Mouse (Mus musculus) heart, embryonic 10.5 days (tissue): ENCODE results near the gene Atg9a. TPM values are rescaled to one million over a fixed set of nuclear protein-coding genes. Genes with fewer than 3 reads are reported as not detected.

Source experiments
- DNase-seq: peaks from one replicate; pipeline ENCODE4 v3.0.0-alpha.2; 2017; ENCODE audit warnings: low spot score
- H3K27ac ChIP-seq: fragments of 300-500 bp; sonication (generic); 2 replicates; pipeline ENCODE4 v1.5.1; 2016; ENCODE audit warnings: mild to moderate bottlenecking
- H3K27me3 ChIP-seq: fragments of 300-500 bp; sonication (generic); 2 replicates; pipeline ENCODE4 v1.6.1; 2016; ENCODE audit warnings: mild to moderate bottlenecking; ENCODE audit not compliant: poor library complexity, insufficient read depth, severe bottlenecking
- H3K36me3 ChIP-seq: fragments of 300-500 bp; sonication (generic); 2 replicates; pipeline ENCODE4 v1.6.1; 2016; ENCODE audit warnings: mild to moderate bottlenecking, moderate library complexity
- H3K4me1 ChIP-seq: fragments of 300-500 bp; sonication (generic); 2 replicates; pipeline ENCODE4 v1.6.1; 2016; ENCODE audit warnings: mild to moderate bottlenecking
- H3K4me3 ChIP-seq: fragments of 300-500 bp; sonication (generic); 2 replicates; pipeline ENCODE4 v1.5.1; 2016; ENCODE audit warnings: mild to moderate bottlenecking, moderate library complexity
- H3K9me3 ChIP-seq: fragments of 300-500 bp; sonication (generic); 2 replicates; pipeline ENCODE4 v1.6.1; 2016; ENCODE audit warnings: mild to moderate bottlenecking, moderate library complexity
- WGBS: fragments of 180-500 bp; shearing (Covaris S2); methylation state at CpG from one replicate; pipeline ENCODE4 v1.1.7; 2016; 5-methylcytosine and 5-hydroxymethylcytosine counted together
- polyA plus RNA-seq: library from polyadenylated mRNA; unstranded; fragments of >200 nt; fragmentation: Nextera tagmentation; extraction: Ambion mirVana; gene quantifications from 2 replicates; pipeline ENCODE4 v1.2.1, GENCODE M21; 2016

Gene Atg9a
- polyA plus RNA-seq, 1 experiment from 2014 or later: 27.5 TPM

DNA sequence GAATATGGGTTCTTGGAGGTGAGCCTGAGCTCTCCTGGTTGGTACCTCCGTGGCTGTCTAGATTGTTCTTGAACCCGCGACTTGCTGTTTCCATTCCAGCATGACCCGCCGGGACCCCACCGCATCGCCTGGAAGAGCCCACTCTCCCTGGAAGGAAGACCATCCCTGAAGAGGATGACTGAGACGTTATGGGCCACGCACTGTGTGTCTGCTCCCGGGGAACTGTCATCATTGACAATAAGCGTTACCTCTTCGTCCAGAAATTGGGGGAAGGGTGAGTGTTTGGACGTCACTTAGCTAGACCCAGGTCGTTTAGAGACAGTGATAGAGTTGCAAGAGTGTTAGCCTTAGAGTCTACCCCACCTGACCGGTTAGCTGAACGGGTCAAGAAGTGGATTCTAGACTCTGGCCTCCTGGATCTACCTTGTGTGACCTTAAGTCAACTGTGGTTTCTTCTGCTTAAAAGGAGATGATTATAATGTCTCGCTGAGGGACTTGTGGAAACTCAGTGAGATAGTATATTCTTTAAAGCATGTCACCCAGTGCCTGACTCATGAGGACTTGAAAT is 19.2 kb upstream of the Atg9a start:
- Histone ChIP-seq H3K27me3 (peaks cover 23% of the 10 kb centered on the region; the same call in 1 of the 2 replicates), H3K4me1 (peaks cover 37% of the 10 kb centered on the region), H3K9me3 (no peaks in the 10 kb centered on the region), H3K36me3 (peaks cover 46% of the 10 kb centered on the region), H3K4me3 (peak overlapping the region; percentile 97), H3K27ac (peak overlapping the region; percentile 94)
- WGBS: 10% methylated on average over 17 of the region's 17 CpGs
- no peak for DNase-seq

DNA sequence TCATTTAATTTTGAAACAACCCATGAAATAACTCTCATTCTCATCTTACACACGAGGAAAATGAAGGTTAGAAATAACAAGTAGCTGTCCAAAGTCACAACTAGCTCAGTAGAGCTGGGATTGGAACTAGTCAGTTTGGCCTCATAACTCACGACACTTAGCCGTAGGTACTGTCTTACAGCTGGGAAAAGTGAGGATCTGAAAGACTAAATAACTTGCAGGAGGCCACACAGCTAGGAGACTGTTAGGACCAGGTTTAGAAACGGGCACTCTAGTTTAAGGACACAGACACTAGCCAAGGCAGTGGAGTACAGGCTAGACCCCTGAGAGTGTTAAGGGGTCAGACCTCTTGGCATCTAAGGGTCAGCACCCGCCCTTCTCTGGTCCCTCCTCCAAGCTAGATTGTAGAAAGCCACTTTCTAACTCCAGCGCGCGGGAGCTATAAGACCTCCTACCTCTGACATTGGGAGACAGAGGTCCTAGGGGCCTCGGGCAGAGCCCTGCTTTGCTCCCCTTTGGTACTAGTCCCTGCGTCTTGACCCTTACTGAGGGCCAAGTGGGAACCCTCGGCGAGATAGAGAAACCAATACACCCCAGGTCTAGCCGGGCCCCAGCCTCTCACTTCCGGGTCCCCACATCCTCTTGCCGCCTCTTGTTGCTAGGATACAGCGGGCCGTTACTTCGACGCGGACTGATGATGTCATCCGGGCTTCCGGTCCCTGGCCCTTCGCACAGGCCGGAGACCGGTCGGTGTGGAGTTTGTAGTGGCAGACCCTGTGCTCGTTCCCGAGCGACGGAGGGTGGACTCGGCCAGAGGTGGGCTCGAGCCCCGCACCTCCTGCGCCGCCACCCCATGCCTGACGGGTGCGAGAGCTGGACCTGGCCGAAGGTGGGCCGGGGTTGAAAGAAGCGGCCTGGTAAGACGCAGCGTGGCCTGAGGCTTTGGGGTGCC is 18.4 kb upstream of the Atg9a start, which contains the start of the genes Glb1l and Stk16:
Gene Glb1l (minus strand): TSS at position 678 of the 952 bp plus-strand sequence.
Gene Stk16 (plus strand): TSS at position 703 of the 952 bp plus-strand sequence.
- H3K27ac ChIP-seq: peak within 1 kb of the TSS; percentile 94
- peak within 1 kb of the TSS; percentile 97 for H3K4me3 ChIP-seq
- H3K9me3 ChIP-seq: no peaks in the 10 kb centered on the region
- DNase-seq: peak; percentile 97
- WGBS: 6% methylated on average over 42 of the region's 42 CpGs
- peaks cover 18% of the 10 kb centered on the region; the same call in 1 of the 2 replicates for H3K27me3 ChIP-seq
- peaks cover 38% of the 10 kb centered on the region for H3K36me3 ChIP-seq
- H3K4me1 ChIP-seq: peaks cover 37% of the 10 kb centered on the region

DNA sequence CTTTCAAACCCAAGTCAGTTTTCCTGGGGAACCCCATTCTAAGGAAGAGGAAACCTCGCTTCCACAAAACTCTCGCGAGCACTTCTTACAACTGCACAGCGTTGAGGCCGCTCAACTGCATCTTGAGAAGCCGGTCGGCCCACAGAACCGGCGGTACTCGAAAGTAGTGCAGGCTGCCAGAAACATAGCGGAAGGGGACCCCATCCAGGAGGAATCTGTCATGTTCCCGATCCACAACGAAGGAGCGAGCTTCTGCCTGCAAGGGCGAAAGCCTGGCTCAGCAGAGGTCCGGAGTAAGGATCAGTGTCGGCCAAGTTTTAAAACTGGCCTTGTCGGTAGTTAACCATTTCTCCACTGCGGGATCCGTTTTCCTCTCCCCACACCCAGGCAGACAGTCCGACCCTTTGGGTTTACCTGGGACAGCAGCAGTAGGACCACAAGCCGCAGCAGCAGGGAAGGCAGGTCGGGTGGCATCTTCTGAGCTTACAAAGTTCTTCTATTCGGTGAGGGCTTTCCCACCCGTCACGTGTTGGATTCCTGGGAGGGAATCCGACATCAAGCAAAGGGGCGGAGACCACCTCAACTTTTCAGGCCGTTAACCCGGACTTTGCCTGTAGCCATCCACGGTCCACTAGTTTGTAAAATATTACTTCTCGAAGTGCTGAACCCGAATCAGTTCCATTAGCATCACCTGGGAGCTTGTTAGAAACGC is 17.1 kb upstream of the Atg9a start:
- Histone ChIP-seq H3K4me3 (peak overlapping the region; percentile 55), H3K4me1 (peaks cover 37% of the 10 kb centered on the region), H3K36me3 (peaks cover 25% of the 10 kb centered on the region), H3K27ac (peak overlapping the region; percentile 57; the same call in 1 of the 2 replicates), H3K27me3 (peaks cover 18% of the 10 kb centered on the region; the same call in 1 of the 2 replicates), H3K9me3 (no peaks in the 10 kb centered on the region)
- DNase-seq: no peak
- WGBS: 12% methylated on average over 34 of the region's 34 CpGs

DNA sequence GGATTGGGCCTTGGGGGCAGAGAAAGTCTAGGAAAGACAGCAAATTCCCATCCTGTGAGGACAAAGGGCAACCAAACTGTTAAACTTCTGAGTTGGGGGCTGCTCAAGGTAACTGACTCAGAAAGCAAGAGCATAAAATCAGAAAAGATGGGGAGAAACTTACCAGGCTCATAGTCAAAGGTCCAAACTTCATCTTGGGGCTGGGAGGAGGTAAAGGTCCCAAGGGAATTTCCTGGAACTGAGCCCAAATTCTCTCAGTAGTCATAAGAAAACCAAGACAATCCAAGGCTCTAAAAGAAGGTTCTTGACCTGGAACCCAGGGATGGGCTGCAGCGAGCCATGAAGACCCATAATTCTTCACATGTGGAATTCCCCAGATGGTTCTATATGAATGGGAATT is 9.2 kb upstream of the Atg9a start:
- H3K9me3 ChIP-seq: no peaks in the 10 kb centered on the region
- no peaks in the 10 kb centered on the region for H3K4me1 ChIP-seq
- DNase-seq: no peak
- no peak overlapping the region for H3K27ac ChIP-seq
- no peaks in the 10 kb centered on the region for H3K27me3 ChIP-seq
- WGBS: 87% methylated on average over 1 of the region's 1 CpGs
- H3K4me3 ChIP-seq: no peak overlapping the region
- H3K36me3 ChIP-seq: peaks cover 37% of the 10 kb centered on the region

DNA sequence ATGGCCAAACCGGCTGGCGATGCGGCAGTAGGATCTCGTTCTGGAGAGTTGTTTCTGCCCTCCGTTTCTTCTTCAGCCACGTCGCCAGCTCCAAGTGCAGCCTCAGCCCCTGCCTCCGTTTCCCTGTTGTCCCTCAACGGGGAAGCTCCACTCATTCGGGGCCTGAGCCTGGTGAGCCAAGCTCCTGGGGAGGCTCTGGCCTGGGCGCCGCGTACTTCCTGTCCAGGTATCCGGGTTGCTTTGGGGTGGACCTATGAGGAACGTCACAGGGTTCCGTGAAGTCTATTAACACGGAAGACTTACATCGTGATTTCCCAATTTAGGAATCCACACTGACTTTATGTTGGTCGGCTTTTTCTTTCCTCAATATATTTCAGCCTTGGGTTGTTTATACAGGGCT is 456 bp upstream of the Atg9a start:
- no peak for DNase-seq
- no peaks in the 10 kb centered on the region for H3K27me3 ChIP-seq
- H3K4me3 ChIP-seq: peak overlapping the region; percentile 82
- peaks cover 48% of the 10 kb centered on the region for H3K36me3 ChIP-seq
- H3K9me3 ChIP-seq: no peaks in the 10 kb centered on the region
- under 1% methylated on average over 19 of the region's 19 CpGs for WGBS
- H3K27ac ChIP-seq: peak overlapping the region; percentile 93
- H3K4me1 ChIP-seq: peaks cover 22% of the 10 kb centered on the region

DNA sequence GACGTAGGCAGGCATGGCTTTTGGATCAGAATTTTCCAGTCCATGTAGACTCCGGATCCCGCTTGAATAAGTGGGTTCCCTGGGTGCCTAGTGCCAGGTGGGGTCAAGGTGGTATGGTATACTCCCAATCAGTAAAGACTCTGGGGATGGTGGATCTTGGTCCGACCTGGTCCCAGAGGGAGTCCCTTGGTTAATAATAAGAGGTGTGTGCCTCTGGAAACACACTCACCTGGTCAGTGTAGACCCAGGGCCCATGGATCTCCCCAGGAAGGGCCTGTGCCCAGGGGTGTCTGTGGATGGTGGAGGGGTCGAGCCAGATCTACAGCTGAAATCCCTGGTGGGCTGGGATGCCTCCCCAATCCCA is 756 bp downstream of the Atg9a start:
- WGBS: 38% methylated on average over 5 of the region's 5 CpGs
- peak overlapping the region; percentile 93 for H3K27ac ChIP-seq

GRCm38 (mm10) chr1:75190577-75190976 is 1.4 kb downstream of the Atg9a start:
- H3K9me3 ChIP-seq: no peaks in the 10 kb centered on the region
- peak overlapping the region; percentile 82; the same call in 1 of the 2 replicates for H3K4me3 ChIP-seq
- peaks cover 49% of the 10 kb centered on the region for H3K36me3 ChIP-seq
- H3K4me1 ChIP-seq: peaks cover 22% of the 10 kb centered on the region
- DNase-seq: no peak
- WGBS: 43% methylated on average over 2 of the region's 2 CpGs
- H3K27me3 ChIP-seq: no peaks in the 10 kb centered on the region
- H3K27ac ChIP-seq: 0 out of 2 replicates have a peak overlapping the region, but pooled peaks have one; percentile 93

More for the DNA sequence above, 756 bp downstream of the Atg9a start:
- no peaks in the 10 kb centered on the region for H3K9me3 ChIP-seq
- no peaks in the 10 kb centered on the region for H3K27me3 ChIP-seq
- H3K4me3 ChIP-seq: peak overlapping the region; percentile 82
- no peak for DNase-seq
- H3K4me1 ChIP-seq: peaks cover 22% of the 10 kb centered on the region
- H3K36me3 ChIP-seq: peaks cover 49% of the 10 kb centered on the region

GRCm38 (mm10) chr1:75187914-75188483 is 4.0 kb downstream of the Atg9a start:
- H3K27me3 ChIP-seq: no peaks in the 10 kb centered on the region
- 77% methylated on average over 2 of the region's 2 CpGs for WGBS
- no peak overlapping the region for H3K27ac ChIP-seq
- H3K4me3 ChIP-seq: no peak overlapping the region
- no peaks in the 10 kb centered on the region for H3K9me3 ChIP-seq
- peaks cover 62% of the 10 kb centered on the region for H3K36me3 ChIP-seq
- no peak for DNase-seq
- H3K4me1 ChIP-seq: peaks cover 16% of the 10 kb centered on the region

DNA sequence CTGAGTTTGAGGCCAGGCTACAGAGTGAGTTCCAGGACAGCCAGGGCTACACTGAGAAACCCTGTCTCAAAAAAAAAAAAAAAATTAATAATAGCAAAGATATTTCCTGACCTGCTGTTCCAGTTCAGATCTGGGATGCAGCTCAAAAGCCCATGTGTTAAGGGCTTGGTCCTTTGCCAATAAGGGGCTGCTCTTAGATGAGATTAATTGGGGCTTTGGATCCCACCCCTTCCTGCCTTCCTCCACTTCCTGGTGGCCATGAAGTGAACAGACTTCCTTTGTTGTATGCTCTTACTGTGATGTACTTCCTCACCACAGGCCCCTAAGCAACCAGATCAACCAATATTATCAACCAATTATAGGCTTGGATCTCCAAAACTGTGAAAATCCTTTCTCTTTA is 4.9 kb downstream of the Atg9a start:
- no peak for DNase-seq
- Histone ChIP-seq H3K27me3 (no peaks in the 10 kb centered on the region), H3K4me3 (no peak overlapping the region), H3K4me1 (peaks cover 14% of the 10 kb centered on the region), H3K27ac (no peak overlapping the region), H3K9me3 (no peaks in the 10 kb centered on the region), H3K36me3 (peaks cover 71% of the 10 kb centered on the region)

GRCm38 (mm10) chr1:75185495-75185894 is 6.5 kb downstream of the Atg9a start:
- Histone ChIP-seq H3K9me3 (no peaks in the 10 kb centered on the region), H3K4me3 (no peak overlapping the region), H3K27ac (no peak overlapping the region), H3K36me3 (peaks cover 80% of the 10 kb centered on the region), H3K4me1 (peaks cover 10% of the 10 kb centered on the region), H3K27me3 (no peaks in the 10 kb centered on the region)
- WGBS: 89% methylated on average over 11 of the region's 11 CpGs
- no peak for DNase-seq

DNA sequence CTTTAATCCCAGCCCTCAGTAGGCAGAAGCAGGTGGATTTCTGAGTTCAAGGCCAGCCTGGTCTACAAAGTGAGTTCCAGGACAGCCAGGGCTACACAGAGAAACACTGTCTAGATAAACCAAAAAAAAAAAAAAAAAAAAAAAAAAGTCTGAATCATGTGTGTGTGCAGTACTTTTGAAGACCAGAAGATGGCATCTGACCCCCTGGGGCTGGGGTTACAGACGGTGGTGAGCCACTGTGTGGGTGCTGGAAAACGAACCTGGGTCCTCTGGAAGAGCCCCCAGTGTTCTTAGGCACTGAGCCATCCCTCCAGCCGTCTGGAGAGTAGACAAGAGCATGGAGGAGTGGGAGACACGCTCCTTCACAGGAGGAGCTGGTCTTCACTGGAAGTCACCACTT is 9.8 kb downstream of the Atg9a start:
- no peak overlapping the region for H3K27ac ChIP-seq
- peaks cover 14% of the 10 kb centered on the region for H3K4me1 ChIP-seq
- H3K27me3 ChIP-seq: no peaks in the 10 kb centered on the region
- no peaks in the 10 kb centered on the region for H3K9me3 ChIP-seq
- no peak for DNase-seq
- 72% methylated on average over 4 of the region's 4 CpGs for WGBS
- no peak overlapping the region for H3K4me3 ChIP-seq
- peaks cover 68% of the 10 kb centered on the region for H3K36me3 ChIP-seq

DNA sequence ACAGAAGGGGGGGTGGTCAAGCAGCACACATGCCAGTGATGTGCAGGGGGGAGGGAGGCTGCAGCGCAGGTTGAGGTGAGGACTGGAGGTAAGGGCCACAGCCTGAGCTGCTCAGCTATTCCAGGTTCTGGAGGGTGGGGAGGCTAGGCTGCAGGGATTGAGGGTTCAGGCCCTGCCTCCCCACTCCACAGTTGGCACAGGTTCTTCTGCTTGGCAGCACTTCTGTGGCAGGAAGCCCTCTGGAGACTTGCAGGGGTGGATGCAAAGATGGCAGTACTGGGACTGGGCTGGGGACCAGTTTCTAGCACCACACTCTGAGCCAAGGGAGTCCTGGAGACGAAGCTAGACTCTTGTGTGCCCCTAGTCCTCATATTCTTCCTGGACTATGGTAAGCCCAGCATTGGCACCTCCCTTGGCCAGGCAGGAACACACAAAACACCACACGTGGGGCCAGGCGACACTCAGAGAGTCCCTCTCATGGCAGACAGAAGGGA is 10.6 kb downstream of the Atg9a start:
- Histone ChIP-seq H3K4me1 (peaks cover 14% of the 10 kb centered on the region), H3K27me3 (no peaks in the 10 kb centered on the region), H3K4me3 (no peak overlapping the region), H3K36me3 (peaks cover 68% of the 10 kb centered on the region), H3K9me3 (no peaks in the 10 kb centered on the region), H3K27ac (no peak overlapping the region)
- 81% methylated on average over 4 of the region's 4 CpGs for WGBS
- no peak for DNase-seq
